Mouse (Mus musculus) lung, embryonic 15.5 days (tissue): ENCODE data around the gene Med17. TPM values are rescaled to one million over a fixed set of nuclear protein-coding genes. Genes with fewer than 3 reads are reported as not detected.

Experiments used
- ATAC-seq: fragments of 200-750 bp; cut with Nextera tagmentation; 2 replicates; pipeline ENCODE4 v1.8.0; 2017; ENCODE audit warnings: moderate number of reproducible peaks, borderline replicate concordance; ENCODE audit not compliant: low FRiP score, low TSS enrichment; ENCODE audit errors: extremely low read depth
- H3K27ac ChIP-seq: fragments of 300-500 bp; sonication (generic); 2 replicates; pipeline ENCODE4 v1.5.1; 2015; ENCODE audit warnings: moderate library complexity, mild to moderate bottlenecking, inconsistent platforms
- H3K27me3 ChIP-seq: fragments of 300-500 bp; sonication (generic); 2 replicates; pipeline ENCODE4 v1.6.1; 2015; ENCODE audit warnings: inconsistent platforms
- H3K36me3 ChIP-seq: fragments of 300-500 bp; sonication (generic); 2 replicates; pipeline ENCODE4 v1.6.1; 2015; ENCODE audit warnings: inconsistent platforms
- H3K4me1 ChIP-seq: fragments of 300-500 bp; sonication (generic); 2 replicates; pipeline ENCODE4 v1.6.1; 2015; ENCODE audit warnings: inconsistent platforms
- H3K4me2 ChIP-seq: fragments of 300-500 bp; sonication (generic); 2 replicates; pipeline ENCODE4 v1.6.1; 2015; ENCODE audit warnings: inconsistent platforms, mild to moderate bottlenecking, moderate library complexity
- H3K4me3 ChIP-seq: fragments of 300-500 bp; sonication (generic); 2 replicates; pipeline ENCODE4 v1.5.1; 2015; ENCODE audit warnings: mild to moderate bottlenecking, inconsistent platforms
- H3K9ac ChIP-seq: fragments of 300-500 bp; sonication (generic); 2 replicates; pipeline ENCODE4 v1.6.1; 2015; ENCODE audit warnings: inconsistent platforms
- H3K9me3 ChIP-seq: fragments of 300-500 bp; sonication (generic); 2 replicates; pipeline ENCODE4 v1.6.1; 2016; ENCODE audit warnings: inconsistent platforms
- WGBS: fragments of 180-500 bp; shearing (Covaris S2); methylation state at CpG from one replicate; pipeline ENCODE4 v1.1.7; 2015; 5-methylcytosine and 5-hydroxymethylcytosine counted together
- polyA plus RNA-seq: library from polyadenylated mRNA; unstranded; fragments of >200 nt; fragmentation: Nextera tagmentation; extraction: Ambion mirVana; gene quantifications from 2 replicates; pipeline ENCODE4 v1.2.1, GENCODE M21; 2015

The Med17 gene
- polyA plus RNA-seq, 1 experiment from 2014 or later, result 35.7 TPM

- H3K27ac ChIP-seq, result no peak overlapping the region
- no peaks in the 10 kb centered on the region for H3K27me3 ChIP-seq
- H3K4me1 ChIP-seq, result peaks cover 25% of the 10 kb centered on the region
- no peaks in the 10 kb centered on the region for H3K9me3 ChIP-seq
- H3K4me3 ChIP-seq, result no peak overlapping the region
- H3K36me3 ChIP-seq, result no peaks in the 10 kb centered on the region
- no peak overlapping the region for H3K9ac ChIP-seq
- 76% methylated on average over 1 of the region's 1 CpGs for WGBS
- no peak for ATAC-seq
- no peak overlapping the region for H3K4me2 ChIP-seq
Observed at GRCm38 (mm10) chr9:15242130-15242529, 37.6 kb downstream of the Med17 start.

GRCm38 (mm10) chr9:15241596-15241939, 38.2 kb downstream of the Med17 start:
- H3K4me1 ChIP-seq, result peaks cover 25% of the 10 kb centered on the region
- 39% methylated on average over 9 of the region's 9 CpGs for WGBS
- H3K27ac ChIP-seq, result no peak overlapping the region
- no peak for ATAC-seq
- H3K4me2 ChIP-seq, result no peak overlapping the region
- no peaks in the 10 kb centered on the region for H3K36me3 ChIP-seq
- no peak overlapping the region for H3K9ac ChIP-seq
- no peak overlapping the region for H3K4me3 ChIP-seq
- no peaks in the 10 kb centered on the region for H3K27me3 ChIP-seq
- H3K9me3 ChIP-seq, result no peaks in the 10 kb centered on the region

GRCm38 (mm10) chr9:15240863-15241595, 38.7 kb downstream of the Med17 start:
- H3K4me2 ChIP-seq, result no peak overlapping the region
- WGBS, result 66% methylated on average over 6 of the region's 6 CpGs
- no peak overlapping the region for H3K4me3 ChIP-seq
- H3K27ac ChIP-seq, result no peak overlapping the region
- ATAC-seq, result no peak
- no peaks in the 10 kb centered on the region for H3K36me3 ChIP-seq
- no peaks in the 10 kb centered on the region for H3K27me3 ChIP-seq
- H3K9ac ChIP-seq, result no peak overlapping the region
- no peaks in the 10 kb centered on the region for H3K9me3 ChIP-seq
- peaks cover 25% of the 10 kb centered on the region for H3K4me1 ChIP-seq

DNA sequence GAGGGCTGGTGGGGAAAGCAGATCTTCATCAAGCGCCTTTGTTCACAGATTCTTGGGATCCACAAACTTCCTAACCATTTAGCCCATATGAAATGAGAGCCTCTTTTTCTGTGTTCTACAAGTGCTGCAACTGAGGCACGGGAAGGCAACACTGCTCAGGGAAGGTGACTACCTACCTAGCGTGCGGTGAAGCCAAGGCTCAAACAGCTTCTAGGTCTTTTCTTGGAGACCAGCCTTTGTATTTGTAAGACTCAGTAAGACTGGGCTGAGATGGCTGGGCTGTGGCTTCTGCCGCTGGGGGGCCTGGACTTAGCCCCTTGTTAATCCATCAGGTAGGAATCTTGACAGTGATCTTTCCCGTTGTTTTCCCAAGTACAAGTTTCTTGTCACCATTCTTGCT, 39.7 kb downstream of the Med17 start:
- Histone ChIP-seq H3K27me3 (no peaks in the 10 kb centered on the region), H3K4me3 (no peak overlapping the region), H3K9ac (no peak overlapping the region), H3K4me1 (peaks cover 25% of the 10 kb centered on the region), H3K36me3 (no peaks in the 10 kb centered on the region), H3K9me3 (no peaks in the 10 kb centered on the region), H3K4me2 (no peak overlapping the region), H3K27ac (no peak overlapping the region)
- WGBS, result 88% methylated on average over 6 of the region's 6 CpGs
- ATAC-seq, result no peak

GRCm38 (mm10) chr9:15239042-15239925, 40.4 kb downstream of the Med17 start, which contains the start of gene Vstm5:
Gene Vstm5 (plus strand): TSS chr9:15239045.
- peak; percentile 58 for ATAC-seq
- WGBS, result 4% methylated on average over 35 of the region's 35 CpGs
- H3K4me1 ChIP-seq, result peaks cover 25% of the 10 kb centered on the region
- H3K9me3 ChIP-seq, result no peaks in the 10 kb centered on the region
- H3K9ac ChIP-seq, result peak within 1 kb of the TSS; percentile 45
- peak within 1 kb of the TSS; percentile 90 for H3K4me2 ChIP-seq
- H3K36me3 ChIP-seq, result no peaks in the 10 kb centered on the region
- peak within 1 kb of the TSS; percentile 43 for H3K4me3 ChIP-seq
- peak within 1 kb of the TSS; percentile 48 for H3K27ac ChIP-seq
- H3K27me3 ChIP-seq, result no peaks in the 10 kb centered on the region

GRCm38 (mm10) chr9:15238297-15238990, 41.3 kb downstream of the Med17 start:
- Histone ChIP-seq H3K4me3 (peak overlapping the region; percentile 43), H3K27ac (peak overlapping the region; percentile 48), H3K9me3 (no peaks in the 10 kb centered on the region), H3K27me3 (no peaks in the 10 kb centered on the region), H3K4me2 (peak overlapping the region; percentile 90), H3K9ac (peak overlapping the region; percentile 45; the same call in 1 of the 2 replicates), H3K36me3 (no peaks in the 10 kb centered on the region), H3K4me1 (peaks cover 25% of the 10 kb centered on the region)
- peak; percentile 37; the same call in 1 of the 2 replicates for ATAC-seq
- WGBS, result 61% methylated on average over 16 of the region's 16 CpGs

- Histone ChIP-seq H3K27me3 (no peaks in the 10 kb centered on the region), H3K4me3 (no peak overlapping the region), H3K4me1 (peaks cover 25% of the 10 kb centered on the region), H3K9ac (no peak overlapping the region), H3K9me3 (no peaks in the 10 kb centered on the region), H3K27ac (peak overlapping the region; percentile 48), H3K4me2 (peak overlapping the region; percentile 90), H3K36me3 (no peaks in the 10 kb centered on the region)
- 40% methylated on average over 14 of the region's 14 CpGs for WGBS
- no peak for ATAC-seq
Observed at GRCm38 (mm10) chr9:15237516-15238296, 42.0 kb downstream of the Med17 start.

DNA sequence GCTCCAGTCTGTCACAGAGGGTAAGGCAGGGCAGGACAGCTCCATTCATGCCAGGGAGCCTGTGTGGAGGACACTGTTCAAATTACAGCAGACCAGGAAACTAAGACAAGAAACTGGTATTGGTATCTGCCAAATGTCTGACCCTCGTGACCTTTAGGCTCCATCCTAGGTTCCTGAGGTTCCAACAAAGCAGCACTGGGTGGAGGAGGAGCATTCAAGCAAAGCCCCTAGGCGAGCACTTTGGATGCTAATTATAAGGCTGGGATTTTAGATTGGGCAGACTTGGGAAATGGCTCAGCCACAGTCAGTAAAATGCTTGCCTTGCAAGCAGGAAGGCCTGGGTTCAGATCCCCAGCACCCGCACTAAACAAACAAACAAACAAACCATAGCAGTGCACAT, 43.7 kb downstream of the Med17 start:
- no peaks in the 10 kb centered on the region for H3K9me3 ChIP-seq
- no peak overlapping the region for H3K27ac ChIP-seq
- no peak overlapping the region for H3K4me3 ChIP-seq
- no peak for ATAC-seq
- 86% methylated on average over 3 of the region's 3 CpGs for WGBS
- no peaks in the 10 kb centered on the region for H3K36me3 ChIP-seq
- no peaks in the 10 kb centered on the region for H3K27me3 ChIP-seq
- no peak overlapping the region for H3K4me2 ChIP-seq
- H3K4me1 ChIP-seq, result peaks cover 22% of the 10 kb centered on the region
- no peak overlapping the region for H3K9ac ChIP-seq

GRCm38 (mm10) chr9:15233604-15234003, 46.1 kb downstream of the Med17 start:
- Histone ChIP-seq H3K4me3 (no peak overlapping the region), H3K27me3 (no peaks in the 10 kb centered on the region), H3K4me2 (no peak overlapping the region), H3K9ac (no peak overlapping the region), H3K9me3 (no peaks in the 10 kb centered on the region), H3K27ac (no peak overlapping the region), H3K4me1 (peaks cover 12% of the 10 kb centered on the region), H3K36me3 (no peaks in the 10 kb centered on the region)
- 80% methylated on average over 1 of the region's 1 CpGs for WGBS
- ATAC-seq, result no peak

DNA sequence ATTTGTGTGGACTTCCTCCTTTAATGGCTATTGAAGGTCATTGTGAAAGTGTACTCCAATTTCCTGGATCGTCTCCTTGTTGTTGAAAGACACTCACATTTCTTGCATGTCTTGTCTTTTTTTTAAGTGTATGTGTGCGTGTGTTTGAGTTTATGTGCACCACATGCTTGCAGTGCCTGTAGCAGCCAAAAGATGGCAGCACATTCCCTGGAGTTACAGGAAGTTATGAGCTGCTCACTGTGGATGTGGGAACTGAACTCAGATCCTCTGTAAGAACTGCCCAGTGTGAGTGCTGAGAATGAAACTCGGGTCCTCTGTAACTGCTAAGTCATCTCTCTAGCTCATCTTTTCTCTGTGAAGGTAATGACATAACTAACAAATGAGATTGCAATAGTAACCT, 47.3 kb downstream of the Med17 start:
- no peak overlapping the region for H3K9ac ChIP-seq
- H3K4me2 ChIP-seq, result no peak overlapping the region
- H3K4me1 ChIP-seq, result 0 out of 2 replicates have a peak, but pooled peaks cover 2% of the 10 kb centered on the region
- no peaks in the 10 kb centered on the region for H3K27me3 ChIP-seq
- H3K36me3 ChIP-seq, result no peaks in the 10 kb centered on the region
- H3K4me3 ChIP-seq, result no peak overlapping the region
- ATAC-seq, result no peak
- no peak overlapping the region for H3K27ac ChIP-seq
- H3K9me3 ChIP-seq, result no peaks in the 10 kb centered on the region
- WGBS, result 89% methylated on average over 3 of the region's 3 CpGs

GRCm38 (mm10) chr9:15224912-15225311, 54.8 kb downstream of the Med17 start:
- WGBS, result 23% methylated on average over 2 of the region's 2 CpGs
- Histone ChIP-seq H3K9ac (no peak overlapping the region), H3K4me3 (no peak overlapping the region), H3K4me2 (no peak overlapping the region), H3K36me3 (no peaks in the 10 kb centered on the region), H3K4me1 (no peaks in the 10 kb centered on the region), H3K9me3 (no peaks in the 10 kb centered on the region), H3K27me3 (no peaks in the 10 kb centered on the region), H3K27ac (no peak overlapping the region)
- ATAC-seq, result no peak
